Mouse (Mus musculus): ENCODE data around the gene Gemin2.

GRCm38 (mm10) chr12:59064837-59065236 lies 51.6 kb downstream of the Gemin2 start:
- TF ChIP-seq ZNF384 (IDR thresholded peaks at IDR 0.05; ENCODE audit: low read depth, low read length) (no peak), MAFK (IDR thresholded peaks at IDR 0.05; ENCODE audit: insufficient read depth, low read depth, low read length) (no peak), CHD2 (IDR thresholded peaks at IDR 0.05; ENCODE audit: low read depth, low read length) (no peak), HCFC1 (IDR thresholded peaks at IDR 0.05; ENCODE audit: borderline replicate concordance, insufficient read depth, low read length) (no peak)
